Mouse (Mus musculus): ENCODE results near the gene Slc12a6.

DNA sequence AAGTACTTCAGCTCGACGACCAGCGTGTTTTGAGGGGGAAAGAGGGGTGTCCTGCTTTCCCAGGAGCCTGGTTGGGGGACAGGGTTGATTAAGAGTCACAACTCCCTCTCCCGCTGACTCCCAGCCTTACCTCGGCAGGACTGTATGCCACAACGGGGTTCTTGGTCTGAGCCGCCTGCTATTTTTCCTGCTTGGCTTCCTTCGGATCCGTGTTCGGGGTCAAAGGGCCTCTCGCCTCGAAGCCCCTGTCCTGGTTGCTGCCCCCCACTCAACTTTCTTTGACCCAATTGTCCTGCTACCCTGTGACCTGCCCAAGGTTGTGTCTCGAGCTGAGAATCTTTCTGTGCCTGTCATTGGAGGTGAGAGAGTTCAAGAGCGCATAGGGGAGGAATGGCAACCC is 23.8 kb upstream of the Slc12a6 start:
- TF ChIP-seq USF1 (IDR thresholded peaks at IDR 0.05; ENCODE audit: low read depth) (no peak), CTCF (IDR thresholded peaks at IDR 0.05; ENCODE audit: control insufficient read depth, insufficient read depth, insufficient read length) (no peak), MYOG (IDR thresholded peaks at IDR 0.05; ENCODE audit: control insufficient read depth, extremely low read depth, insufficient read length) (no peak), MAX (IDR thresholded peaks at IDR 0.05) (no peak), MYOD1 (IDR thresholded peaks at IDR 0.05; ENCODE audit: control insufficient read depth, insufficient read length, low read depth) (no peak), CEBPB (IDR thresholded peaks at IDR 0.05; ENCODE audit: low read depth) (no peak)

All from C2C12 (cell line).